Mouse (Mus musculus) cerebellum, postnatal 25 days (tissue): Measurements from ENCODE around the gene Hist1h4d.

Experiments used
- DNase-seq, 2 experiments: peaks; one replicate each; pipeline ENCODE4 v3.0.0; 2021; ENCODE audit warnings: mixed read lengths in 2 of 2

The Hist1h4d gene

DNA sequence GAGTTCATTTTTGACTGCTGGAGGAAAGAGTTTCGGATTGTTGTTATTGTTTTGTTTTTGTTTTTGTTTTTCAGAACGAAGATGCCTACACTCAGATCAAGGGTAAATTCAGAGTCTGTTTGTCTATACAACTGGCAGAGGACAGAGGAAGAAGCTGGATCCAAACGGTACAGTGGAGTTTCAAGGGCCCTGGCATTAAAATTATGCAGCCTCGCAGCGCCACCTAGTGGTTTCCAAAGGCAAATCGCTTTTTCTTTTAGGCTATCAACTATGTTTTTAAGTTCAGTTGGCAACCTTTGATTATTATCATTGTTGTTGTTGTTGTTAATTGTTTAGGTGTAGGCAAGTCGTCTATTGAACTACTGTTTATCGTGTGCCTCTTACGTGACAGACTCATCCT, 16.6 kb downstream of the Hist1h4d start:
- DNase-seq: peak; percentile 80 to 88

GRCm38 (mm10) chr13:23603182-23603699, 21.8 kb downstream of the Hist1h4d start:
- no peak for DNase-seq

- no peak for DNase-seq
Measured at GRCm38 (mm10) chr13:23604452-23604851, 23.1 kb downstream of the Hist1h4d start.

DNA sequence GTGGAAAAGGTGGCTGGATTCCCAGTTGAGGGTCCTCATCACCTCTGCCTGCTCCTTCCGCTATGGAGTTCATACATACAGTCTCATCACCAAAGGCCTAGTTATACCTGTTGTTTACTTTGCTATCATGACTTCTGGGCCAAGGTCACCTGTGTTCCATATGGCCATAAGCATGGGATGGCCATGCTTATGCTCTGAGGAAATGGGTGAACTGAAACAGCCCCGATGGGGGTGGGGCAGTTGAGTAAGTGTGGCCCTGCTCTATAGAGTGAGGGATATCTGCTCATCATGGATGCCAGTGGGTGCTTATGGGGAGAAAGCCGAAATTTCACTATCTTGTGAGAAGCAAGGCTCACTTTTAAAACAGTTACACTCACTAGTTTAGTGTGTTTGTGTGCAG, 23.7 kb downstream of the Hist1h4d start:
- DNase-seq: no peak

- no peak for DNase-seq
Measured at GRCm38 (mm10) chr13:23609209-23609608, 27.8 kb downstream of the Hist1h4d start.

- DNase-seq: no peak
Measured at GRCm38 (mm10) chr13:23609844-23610243, 28.4 kb downstream of the Hist1h4d start.

DNA sequence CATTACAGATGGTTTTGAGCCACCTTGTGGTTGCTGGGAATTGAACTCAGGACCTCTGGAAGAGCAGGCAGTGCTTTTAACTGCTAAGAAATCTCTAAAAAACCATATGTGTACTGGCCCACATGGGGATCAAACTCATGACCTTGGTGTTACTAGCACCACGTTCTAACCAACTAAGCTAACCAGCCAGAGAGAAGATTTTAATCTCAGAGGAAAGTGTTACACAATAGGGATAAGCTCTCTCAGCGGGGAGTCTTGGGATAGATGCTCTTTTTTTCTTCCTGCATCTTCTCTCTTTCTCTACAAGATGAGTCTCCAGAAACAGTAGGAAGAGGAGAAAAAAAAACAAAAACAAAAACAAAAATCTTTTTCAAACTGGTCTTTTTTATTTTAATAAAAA, 29.0 kb downstream of the Hist1h4d start:
- no peak for DNase-seq

- no peak for DNase-seq
Measured at GRCm38 (mm10) chr13:23611638-23612037, 30.2 kb downstream of the Hist1h4d start.

- DNase-seq: peak in 1 of 2 experiments; percentile 14
Measured at GRCm38 (mm10) chr13:23620056-23620732, 38.8 kb downstream of the Hist1h4d start.

GRCm38 (mm10) chr13:23620733-23621531, 39.5 kb downstream of the Hist1h4d start, which contains the start of gene Hist1h2be:
Hist1h2be (minus strand) TSS chr13:23621124.
- DNase-seq: peak; percentile 75 to 81

- DNase-seq: peak; percentile 53 to 62
Measured at GRCm38 (mm10) chr13:23621532-23622174, 40.3 kb downstream of the Hist1h4d start.

DNA sequence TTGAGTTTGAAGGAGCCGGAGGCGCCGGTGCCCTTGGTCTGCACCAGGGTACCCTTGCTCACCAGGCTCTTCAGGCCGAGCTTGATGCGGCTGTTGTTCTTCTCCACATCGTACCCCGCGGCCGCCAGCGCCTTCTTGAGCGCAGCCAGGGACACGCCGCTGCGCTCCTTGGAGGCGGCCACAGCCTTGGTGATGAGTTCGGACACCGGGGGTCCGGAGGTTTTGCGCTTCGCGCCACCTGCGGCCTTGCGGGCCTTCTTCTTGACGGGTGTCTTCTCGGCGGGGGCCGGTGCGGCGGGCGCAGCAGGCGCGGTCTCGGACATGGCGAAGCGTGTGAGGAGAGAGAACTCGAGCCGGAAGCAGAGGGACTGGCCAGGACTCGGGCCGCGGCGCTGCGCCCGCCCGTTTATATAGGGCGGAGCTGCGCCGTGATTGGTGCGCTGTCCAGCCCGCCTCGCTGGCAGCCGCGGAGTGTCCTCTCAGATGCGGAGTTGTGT, 40.8 kb downstream of the Hist1h4d start, which contains the start of gene Hist1h1e:
TSS of gene Hist1h1e (minus strand) at position 384 of the 497 bp plus-strand sequence.
- peak; percentile 95 to 96 for DNase-seq

GRCm38 (mm10) chr13:23622861-23623450, 41.6 kb downstream of the Hist1h4d start:
- DNase-seq: peak; percentile 11 to 56

GRCm38 (mm10) chr13:23630653-23631052, 49.3 kb downstream of the Hist1h4d start:
- no peak for DNase-seq
